Mouse (Mus musculus) natural killer cell, adult 2 months (primary cell): ENCODE results near the gene Coq8a.

Experiments used
- DNase-seq, 2 experiments: peaks; one replicate each; pipeline ENCODE4 v3.0.0; 2022; ENCODE audit warnings: low spot score in 2 of 2

Gene Coq8a

DNA sequence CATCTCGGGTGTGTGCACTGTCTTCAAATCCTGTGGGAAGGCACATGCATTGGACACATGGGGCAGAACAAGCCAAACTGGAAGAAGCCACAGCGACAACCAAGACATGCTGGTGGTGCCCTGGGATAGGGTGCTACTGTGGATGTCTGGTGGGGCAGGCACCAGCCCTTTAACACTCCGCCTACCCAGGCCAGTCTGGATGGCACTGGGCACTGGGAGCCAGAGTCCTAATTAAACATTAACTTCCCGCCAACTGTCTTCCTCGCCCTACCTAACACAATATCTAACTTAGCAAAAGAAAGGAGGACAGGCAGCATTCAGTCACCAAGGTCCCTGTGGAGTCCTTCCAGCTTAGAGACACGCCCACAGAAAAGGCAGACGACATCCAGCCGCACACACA lies 23.8 kb downstream of the Coq8a start:
- DNase-seq = no peak

DNA sequence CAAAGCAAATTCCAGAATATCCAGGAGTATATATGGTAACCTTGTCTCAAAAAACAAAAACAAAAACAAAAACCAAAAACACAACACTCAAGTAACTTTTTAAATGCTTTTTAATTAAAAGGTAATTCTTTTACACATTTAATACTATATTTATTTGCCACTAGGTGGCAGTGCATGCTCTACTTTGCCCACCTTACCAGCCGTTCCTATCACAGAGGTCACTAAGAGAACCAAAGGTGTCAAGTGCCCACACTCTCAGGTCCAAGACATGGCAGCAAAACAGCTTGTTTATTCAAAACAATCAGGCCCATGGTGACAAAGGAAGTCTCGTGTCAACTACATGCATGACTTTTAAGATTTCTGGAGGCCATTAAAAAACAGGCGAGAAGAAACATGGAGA lies 24.2 kb downstream of the Coq8a start:
- peak; percentile 31 to 32 for DNase-seq

DNA sequence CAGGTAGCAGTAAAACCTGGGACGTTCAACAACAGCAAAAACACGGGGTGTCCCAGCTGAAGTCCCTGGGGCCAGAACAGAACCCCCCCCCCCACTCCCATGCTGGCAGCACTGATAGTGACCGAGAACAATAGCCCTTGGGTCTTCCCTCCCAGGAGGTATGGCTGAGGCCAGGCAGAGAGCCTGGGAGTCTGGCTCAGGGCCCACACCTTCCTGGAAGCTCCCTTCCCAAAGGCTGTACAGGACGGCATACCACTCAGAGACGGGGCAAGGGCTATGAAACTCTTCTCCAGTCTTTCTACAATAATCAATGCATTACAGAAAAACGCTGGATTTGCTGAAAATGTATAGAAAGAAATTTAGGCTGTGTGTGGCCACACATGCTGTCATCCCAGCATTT lies 24.7 kb downstream of the Coq8a start:
- DNase-seq = no peak

- no peak for DNase-seq
These were observed 26.4 kb downstream of the Coq8a start for GRCm38 (mm10) chr1:180173017-180173416.

- no peak for DNase-seq
These were observed 26.8 kb downstream of the Coq8a start for GRCm38 (mm10) chr1:180172600-180172999.

DNA sequence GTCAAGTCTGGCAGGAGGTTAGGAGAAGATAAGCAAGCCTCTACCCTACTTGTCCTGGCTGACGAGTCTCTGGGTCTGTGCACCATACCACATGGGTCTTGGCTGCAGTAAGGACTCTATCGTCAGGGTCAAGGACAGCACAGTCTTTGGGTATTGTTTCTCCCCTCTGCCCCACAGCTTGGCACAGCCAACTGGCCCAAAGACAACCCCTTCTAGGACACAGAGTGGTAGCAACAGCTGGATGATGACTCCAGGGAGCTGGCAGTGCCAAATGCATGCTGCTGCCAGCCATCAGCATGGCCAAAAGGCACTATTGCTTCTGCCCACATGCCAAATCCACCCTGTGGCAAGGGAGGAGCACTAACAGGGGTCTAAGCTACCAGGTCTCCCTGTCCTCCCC lies 27.5 kb downstream of the Coq8a start:
- DNase-seq = no peak

DNA sequence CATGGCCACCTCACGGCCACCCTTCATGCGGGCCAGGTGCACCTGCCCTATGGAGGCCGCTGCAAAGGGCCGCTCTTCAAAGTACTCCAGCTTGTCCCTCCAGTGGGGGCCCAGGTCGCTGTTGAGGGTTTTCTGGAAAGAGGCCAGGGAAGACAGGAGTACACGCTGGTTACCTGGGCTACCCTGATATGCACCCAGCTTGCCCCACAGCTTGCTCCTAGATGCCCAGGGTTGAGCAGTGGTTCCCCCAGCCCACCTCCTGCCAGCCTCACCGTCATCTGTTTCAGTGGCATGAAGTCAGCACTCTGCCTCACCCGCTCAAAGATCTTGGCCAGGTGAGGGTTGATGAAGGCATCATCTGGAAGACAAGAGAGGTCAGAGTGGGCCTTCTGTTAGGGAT lies 29.3 kb downstream of the Coq8a start:
- DNase-seq = no peak

GRCm38 (mm10) chr1:180169161-180169560 lies 30.2 kb downstream of the Coq8a start:
- no peak for DNase-seq

GRCm38 (mm10) chr1:180168294-180168693 lies 31.1 kb downstream of the Coq8a start:
- DNase-seq = no peak

- no peak for DNase-seq
These were observed 32.9 kb downstream of the Coq8a start for GRCm38 (mm10) chr1:180166533-180166932.

DNA sequence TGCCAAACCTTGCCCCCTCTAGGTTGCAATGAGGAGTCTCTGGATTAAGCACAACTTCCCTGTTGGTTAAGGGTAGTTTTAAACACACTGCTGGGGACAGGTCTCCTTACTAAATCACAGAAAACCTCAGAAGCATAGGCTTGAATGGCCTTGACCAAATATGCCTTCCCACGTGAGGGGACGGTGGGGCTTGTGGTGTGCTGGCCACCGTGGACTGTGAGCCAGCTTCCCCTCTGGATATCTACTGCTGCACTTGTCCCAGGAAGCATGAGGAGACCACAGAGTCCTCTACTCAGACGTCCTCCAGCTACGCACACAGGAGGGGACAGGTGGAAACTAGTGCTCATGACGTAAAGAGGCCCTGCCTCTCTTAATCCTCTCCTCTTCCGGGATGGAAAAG lies 36.4 kb downstream of the Coq8a start:
- no peak for DNase-seq

GRCm38 (mm10) chr1:180161566-180162355 lies 37.6 kb downstream of the Coq8a start:
- no peak for DNase-seq

DNA sequence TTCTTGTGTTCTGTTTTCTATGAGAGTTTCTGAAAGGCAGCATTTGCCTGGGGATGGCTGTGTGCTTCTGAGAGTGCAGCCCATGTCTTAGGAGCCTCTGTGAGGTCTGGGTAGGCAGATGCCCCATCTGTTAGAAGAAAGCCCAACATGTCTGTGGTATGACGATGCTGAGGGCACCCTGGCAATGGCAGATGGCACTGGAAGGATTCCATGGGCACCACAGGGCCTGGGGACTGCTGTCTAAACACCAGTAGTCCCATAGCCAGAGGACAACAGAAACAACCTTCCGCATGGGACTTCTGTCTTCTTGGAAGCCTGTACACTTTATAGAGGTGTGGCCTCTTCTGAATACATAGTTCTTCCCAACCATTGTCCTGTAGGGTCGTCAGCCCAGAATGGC lies 38.2 kb downstream of the Coq8a start:
- no peak for DNase-seq

- DNase-seq = no peak
These were observed 38.9 kb downstream of the Coq8a start for GRCm38 (mm10) chr1:180160545-180160944.

DNA sequence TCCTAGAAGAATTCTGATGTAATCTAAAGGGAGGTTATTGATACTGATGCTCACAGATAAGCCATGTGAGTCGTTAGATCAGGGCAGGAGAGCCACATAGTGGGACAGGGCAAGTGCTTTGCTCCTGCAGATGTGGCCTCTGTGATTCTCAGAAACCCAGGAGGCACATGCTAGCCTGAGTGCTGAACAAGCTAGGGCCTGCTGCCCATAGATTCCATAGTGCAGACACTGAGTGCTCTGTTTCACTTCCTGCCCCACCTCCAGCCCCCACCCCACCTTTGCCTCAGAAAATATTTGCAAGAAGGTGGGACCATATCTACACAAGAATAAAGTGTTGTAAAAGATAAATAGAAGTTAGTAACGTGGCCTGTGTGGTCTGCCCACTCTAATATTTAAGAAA lies 40.8 kb downstream of the Coq8a start:
- no peak for DNase-seq

DNA sequence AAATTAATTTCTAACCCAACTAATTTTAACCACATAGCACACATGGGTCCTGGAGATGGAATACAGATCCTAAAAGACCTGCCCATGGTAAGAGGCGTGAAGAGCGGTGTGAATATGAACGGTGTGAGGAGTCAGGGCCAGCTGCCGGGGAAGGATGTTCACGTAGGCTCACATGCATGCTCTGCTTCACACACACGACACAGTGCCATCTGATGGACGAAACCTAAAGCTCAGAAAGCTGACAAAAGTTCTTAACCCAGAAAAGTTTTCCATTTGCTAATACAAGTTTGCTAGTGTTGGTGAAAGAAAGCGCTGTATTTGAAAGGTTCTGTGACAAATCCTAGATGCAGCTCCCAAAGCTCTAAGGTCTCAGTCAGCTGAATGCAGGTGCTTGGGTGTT lies 48.2 kb downstream of the Coq8a start:
- no peak for DNase-seq

GRCm38 (mm10) chr1:180148563-180148962 lies 50.8 kb downstream of the Coq8a start:
- DNase-seq = no peak

- no peak for DNase-seq
These were observed 51.4 kb downstream of the Coq8a start for GRCm38 (mm10) chr1:180148036-180148435.

- no peak for DNase-seq
These were observed 58.4 kb downstream of the Coq8a start for GRCm38 (mm10) chr1:180140970-180141369.

DNA sequence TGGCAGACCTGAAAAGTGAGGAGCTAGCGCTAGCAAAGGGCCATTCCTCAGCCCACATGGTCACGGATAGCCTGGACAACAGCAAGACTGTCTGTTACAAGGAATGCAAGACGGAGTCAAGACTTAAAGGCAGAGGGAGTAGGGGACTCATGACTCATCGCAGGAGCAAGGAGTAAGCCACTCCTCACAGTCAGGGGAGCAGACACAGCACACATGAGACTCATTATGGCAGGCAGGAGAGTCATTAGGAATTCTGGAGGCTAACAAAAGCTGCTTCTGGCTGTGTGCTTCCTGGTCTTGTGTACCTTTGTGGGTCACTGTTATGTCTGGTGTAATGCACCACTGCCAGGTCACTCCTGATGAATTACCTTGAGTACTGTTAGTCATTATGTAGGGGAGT lies 60.2 kb downstream of the Coq8a start:
- DNase-seq = no peak

GRCm38 (mm10) chr1:180132187-180132586 lies 67.2 kb downstream of the Coq8a start:
- DNase-seq = no peak

GRCm38 (mm10) chr1:180131402-180131801 lies 68.0 kb downstream of the Coq8a start:
- no peak for DNase-seq

GRCm38 (mm10) chr1:180128077-180128792 lies 71.2 kb downstream of the Coq8a start:
- no peak for DNase-seq
